Mouse (Mus musculus) liver, embryonic 12.5 days (tissue): Measurements from ENCODE around the gene Naa80. TPM values are rescaled to one million over a fixed set of nuclear protein-coding genes. Genes with fewer than 3 reads are reported as not detected.

Source experiments
- ATAC-seq: fragments of 200-750 bp; cut with Nextera tagmentation; 2 replicates; pipeline ENCODE4 v1.8.0; 2017; ENCODE audit warnings: moderate number of reproducible peaks, mild to moderate bottlenecking, moderate library complexity
- H3K27ac ChIP-seq: fragments of 300-500 bp; sonication (generic); 2 replicates; pipeline ENCODE4 v1.5.1; 2016; ENCODE audit warnings: mild to moderate bottlenecking
- H3K27me3 ChIP-seq: fragments of 300-500 bp; sonication (generic); replicated peaks from 2 replicates; pipeline ENCODE4 v1.6.1; 2016; ENCODE audit warnings: mild to moderate bottlenecking, moderate library complexity
- H3K36me3 ChIP-seq: fragments of 300-500 bp; sonication (generic); 2 replicates; pipeline ENCODE4 v1.6.1; 2016; ENCODE audit warnings: mild to moderate bottlenecking, moderate library complexity
- H3K4me1 ChIP-seq: fragments of 300-500 bp; sonication (generic); 2 replicates; pipeline ENCODE4 v1.6.1; 2016
- H3K4me2 ChIP-seq: fragments of 300-500 bp; sonication (generic); 2 replicates; pipeline ENCODE4 v1.6.1; 2016; ENCODE audit warnings: mild to moderate bottlenecking, moderate library complexity
- H3K4me3 ChIP-seq: fragments of 300-500 bp; sonication (generic); 2 replicates; pipeline ENCODE4 v1.5.1; 2016; ENCODE audit warnings: mild to moderate bottlenecking, moderate library complexity
- H3K9ac ChIP-seq: fragments of 300-500 bp; sonication (generic); 2 replicates; pipeline ENCODE4 v1.6.1; 2016; ENCODE audit warnings: mild to moderate bottlenecking, moderate library complexity
- H3K9me3 ChIP-seq: fragments of 300-500 bp; sonication (generic); replicated peaks from 2 replicates; pipeline ENCODE4 v1.6.1; 2016; ENCODE audit warnings: mild to moderate bottlenecking, moderate library complexity
- WGBS: fragments of 180-500 bp; shearing (Covaris S2); methylation state at CpG from one replicate; pipeline ENCODE4 v1.1.7; 2016; ENCODE audit not compliant: insufficient replicate concordance; 5-methylcytosine and 5-hydroxymethylcytosine counted together
- polyA plus RNA-seq: library from polyadenylated mRNA; unstranded; fragments of >200 nt; fragmentation: Nextera tagmentation; extraction: Ambion mirVana; gene quantifications from 2 replicates; pipeline ENCODE4 v1.2.1, GENCODE M21; 2016

The Naa80 gene
- polyA plus RNA-seq, 1 experiment from 2014 or later, result 12.9 TPM

- no peaks in the 10 kb centered on the region for H3K9me3 ChIP-seq
- WGBS, result 93% methylated on average over 6 of the region's 6 CpGs
- H3K36me3 ChIP-seq, result peaks cover 82% of the 10 kb centered on the region
- no peak overlapping the region for H3K4me3 ChIP-seq
- H3K27me3 ChIP-seq, result no peaks in the 10 kb centered on the region
- H3K9ac ChIP-seq, result no peak overlapping the region
- no peak overlapping the region for H3K27ac ChIP-seq
- no peak overlapping the region for H3K4me2 ChIP-seq
- peaks cover 32% of the 10 kb centered on the region for H3K4me1 ChIP-seq
- ATAC-seq, result no peak
Observed at GRCm38 (mm10) chr9:107618098-107618497, 39.4 kb downstream of the Naa80 start.

- no peaks in the 10 kb centered on the region for H3K9me3 ChIP-seq
- WGBS, result 57% methylated on average over 13 of the region's 13 CpGs
- peaks cover 27% of the 10 kb centered on the region for H3K4me1 ChIP-seq
- no peaks in the 10 kb centered on the region for H3K27me3 ChIP-seq
- peaks cover 86% of the 10 kb centered on the region for H3K36me3 ChIP-seq
- ATAC-seq, result peak; percentile 60
- no peak overlapping the region for H3K9ac ChIP-seq
- H3K27ac ChIP-seq, result peak overlapping the region; percentile 61
- no peak overlapping the region for H3K4me2 ChIP-seq
- no peak overlapping the region for H3K4me3 ChIP-seq
Observed at GRCm38 (mm10) chr9:107618778-107619545, 40.3 kb downstream of the Naa80 start.

- peaks cover 85% of the 10 kb centered on the region for H3K36me3 ChIP-seq
- H3K9me3 ChIP-seq, result no peaks in the 10 kb centered on the region
- peak; percentile 8 for ATAC-seq
- H3K4me3 ChIP-seq, result no peak overlapping the region
- H3K9ac ChIP-seq, result no peak overlapping the region
- H3K27me3 ChIP-seq, result no peaks in the 10 kb centered on the region
- no peak overlapping the region for H3K4me2 ChIP-seq
- peaks cover 32% of the 10 kb centered on the region for H3K4me1 ChIP-seq
- 68% methylated on average over 13 of the region's 13 CpGs for WGBS
- H3K27ac ChIP-seq, result peak overlapping the region; percentile 61
Observed at GRCm38 (mm10) chr9:107619546-107619879, 40.8 kb downstream of the Naa80 start.

- peaks cover 84% of the 10 kb centered on the region for H3K36me3 ChIP-seq
- ATAC-seq, result no peak
- H3K27ac ChIP-seq, result no peak overlapping the region
Observed at GRCm38 (mm10) chr9:107620954-107621353, 42.3 kb downstream of the Naa80 start.

GRCm38 (mm10) chr9:107624539-107624938 is 45.9 kb downstream of the Naa80 start:
- H3K27ac ChIP-seq, result peak overlapping the region; percentile 34; the same call in 1 of the 2 replicates
- no peaks in the 10 kb centered on the region for H3K9me3 ChIP-seq
- no peak overlapping the region for H3K9ac ChIP-seq
- H3K4me2 ChIP-seq, result peak overlapping the region; percentile 17; the same call in 1 of the 2 replicates
- H3K27me3 ChIP-seq, result no peaks in the 10 kb centered on the region
- no peak for ATAC-seq
- H3K4me3 ChIP-seq, result no peak overlapping the region
- peaks cover 70% of the 10 kb centered on the region for H3K4me1 ChIP-seq
- peaks cover 75% of the 10 kb centered on the region for H3K36me3 ChIP-seq
- 39% methylated on average over 5 of the region's 5 CpGs for WGBS

More at GRCm38 (mm10) chr9:107620954-107621353, 42.3 kb downstream of the Naa80 start:
- no peak overlapping the region for H3K9ac ChIP-seq
- H3K27me3 ChIP-seq, result no peaks in the 10 kb centered on the region
- no peak overlapping the region for H3K4me2 ChIP-seq
- H3K4me3 ChIP-seq, result no peak overlapping the region
- peaks cover 47% of the 10 kb centered on the region for H3K4me1 ChIP-seq
- H3K9me3 ChIP-seq, result no peaks in the 10 kb centered on the region

GRCm38 (mm10) chr9:107624951-107625350 is 46.3 kb downstream of the Naa80 start:
- H3K27me3 ChIP-seq, result no peaks in the 10 kb centered on the region
- no peak overlapping the region for H3K4me3 ChIP-seq
- H3K27ac ChIP-seq, result 0 out of 2 replicates have a peak overlapping the region, but pooled peaks have one; percentile 34
- H3K4me2 ChIP-seq, result peak overlapping the region; percentile 17; the same call in 1 of the 2 replicates
- H3K9me3 ChIP-seq, result no peaks in the 10 kb centered on the region
- H3K36me3 ChIP-seq, result peaks cover 71% of the 10 kb centered on the region
- no peak for ATAC-seq
- H3K4me1 ChIP-seq, result peaks cover 70% of the 10 kb centered on the region
- WGBS, result 68% methylated on average over 3 of the region's 3 CpGs
- H3K9ac ChIP-seq, result no peak overlapping the region

- Histone ChIP-seq H3K9me3 (no peaks in the 10 kb centered on the region), H3K4me2 (peak overlapping the region; percentile 47; the same call in 1 of the 2 replicates), H3K4me3 (no peak overlapping the region), H3K27ac (peak overlapping the region; percentile 34; the same call in 1 of the 2 replicates), H3K27me3 (no peaks in the 10 kb centered on the region), H3K9ac (no peak overlapping the region), H3K4me1 (peaks cover 70% of the 10 kb centered on the region), H3K36me3 (peaks cover 67% of the 10 kb centered on the region)
- no peak for ATAC-seq
- WGBS, result 82% methylated on average over 12 of the region's 12 CpGs
Observed at GRCm38 (mm10) chr9:107625351-107626128, 46.9 kb downstream of the Naa80 start.

- Histone ChIP-seq H3K9ac (peak overlapping the region; percentile 45), H3K4me1 (peaks cover 75% of the 10 kb centered on the region), H3K27me3 (no peaks in the 10 kb centered on the region), H3K9me3 (no peaks in the 10 kb centered on the region), H3K4me3 (no peak overlapping the region), H3K36me3 (peaks cover 73% of the 10 kb centered on the region), H3K4me2 (peak overlapping the region; percentile 47), H3K27ac (peak overlapping the region; percentile 91)
- ATAC-seq, result peak; percentile 33; the same call in 1 of the 2 replicates
- 42% methylated on average over 15 of the region's 15 CpGs for WGBS
Observed at GRCm38 (mm10) chr9:107626158-107626843, 47.6 kb downstream of the Naa80 start.

- peak; percentile 44; the same call in 1 of the 2 replicates for ATAC-seq
- Histone ChIP-seq H3K27me3 (no peaks in the 10 kb centered on the region), H3K4me2 (peak overlapping the region; percentile 47), H3K27ac (peak overlapping the region; percentile 91), H3K4me3 (no peak overlapping the region), H3K9ac (peak overlapping the region; percentile 45), H3K36me3 (peaks cover 78% of the 10 kb centered on the region), H3K9me3 (no peaks in the 10 kb centered on the region), H3K4me1 (peaks cover 81% of the 10 kb centered on the region)
- WGBS, result 4% methylated on average over 2 of the region's 2 CpGs
Observed at GRCm38 (mm10) chr9:107626844-107627277, 48.2 kb downstream of the Naa80 start.

- peak overlapping the region; percentile 47 for H3K4me2 ChIP-seq
- no peak for ATAC-seq
- peaks cover 75% of the 10 kb centered on the region for H3K36me3 ChIP-seq
- peak overlapping the region; percentile 45 for H3K9ac ChIP-seq
- H3K4me1 ChIP-seq, result peaks cover 89% of the 10 kb centered on the region
- 40% methylated on average over 20 of the region's 20 CpGs for WGBS
- H3K27ac ChIP-seq, result peak overlapping the region; percentile 91
- no peaks in the 10 kb centered on the region for H3K27me3 ChIP-seq
- no peaks in the 10 kb centered on the region for H3K9me3 ChIP-seq
- no peak overlapping the region for H3K4me3 ChIP-seq
Observed at GRCm38 (mm10) chr9:107627387-107628255, 48.9 kb downstream of the Naa80 start.
